Mouse (Mus musculus) CH12.LX (cell line): ENCODE results near the gene Slc44a5. TPM values are rescaled to one million over a fixed set of nuclear protein-coding genes. Genes with fewer than 3 reads are reported as not detected.

Experiments
- DNase-seq: peaks from one replicate; pipeline ENCODE4 v3.0.0-alpha.2; 2013; ENCODE audit errors: extremely low read depth
- H3K27ac ChIP-seq: 2 replicates; pipeline ENCODE4 v1.5.1; 2012; ENCODE audit warnings: low read depth, mild to moderate bottlenecking, control low read depth, moderate library complexity; ENCODE audit not compliant: insufficient read depth
- H3K27me3 ChIP-seq: replicated peaks from 2 replicates; pipeline ENCODE3; 2012; ENCODE audit warnings: inconsistent platforms
- H3K36me3 ChIP-seq, 2 experiments: replicated peaks in 1 of 2; 2 replicates each; pipeline versions ENCODE3 to v1.6.1; 2012; ENCODE audit warnings: inconsistent platforms in 1 of 2, low read length in 1 of 2, mild to moderate bottlenecking in 1 of 2, mixed read lengths in 1 of 2, moderate library complexity in 1 of 2; ENCODE audit not compliant: control insufficient read depth in 1 of 2, insufficient read depth in 1 of 2
- H3K4me1 ChIP-seq, 2 experiments: 2 replicates each; pipeline ENCODE4 v1.6.1; 2012; ENCODE audit warnings: inconsistent platforms in 1 of 2, moderate library complexity in 1 of 2; ENCODE audit not compliant: insufficient read depth in 2 of 2, control insufficient read depth in 1 of 2
- H3K4me2 ChIP-seq: 2 replicates; pipeline ENCODE4 v1.6.1; 2012; ENCODE audit warnings: low read depth, mild to moderate bottlenecking, control low read depth; ENCODE audit not compliant: poor library complexity, insufficient read depth, severe bottlenecking
- H3K4me3 ChIP-seq, 3 experiments: fragments of 150-350 bp in 1 of 3; sonication (generic) in 1 of 3; replicated peaks in 1 of 3; 2 replicates each; pipeline versions ENCODE3 to v1.5.1; 2011 to 2012; ENCODE audit warnings: low read depth in 2 of 3, low read length in 2 of 3, mild to moderate bottlenecking in 2 of 3, moderate library complexity in 2 of 3, control low read depth in 1 of 3, improper control_type of control experiment in 1 of 3, inconsistent platforms in 1 of 3, mixed read lengths in 1 of 3; ENCODE audit not compliant: poor library complexity in 1 of 3
- H3K79me2 ChIP-seq: replicated peaks from 2 replicates; pipeline ENCODE4 v1.6.1; 2012; ENCODE audit warnings: mild to moderate bottlenecking, moderate library complexity; ENCODE audit not compliant: control insufficient read depth, poor library complexity, insufficient read depth, severe bottlenecking; ENCODE audit errors: extremely low read depth
- H3K9ac ChIP-seq: 2 replicates; pipeline ENCODE4 v1.6.1; 2012; ENCODE audit warnings: low read depth, mild to moderate bottlenecking, control low read depth, moderate library complexity; ENCODE audit not compliant: insufficient read depth
- H3K9me3 ChIP-seq: replicated peaks from 2 replicates; pipeline ENCODE3; 2012; ENCODE audit warnings: low read length, inconsistent platforms, mixed read lengths
- BHLHE40 ChIP-seq: IDR thresholded peaks from 2 replicates; pipeline ENCODE4 v1.6.1; 2011; ENCODE audit warnings: mild to moderate bottlenecking, low read depth, low read length, improper control_type of control experiment
- E2F4 ChIP-seq: IDR thresholded peaks from 2 replicates; pipeline ENCODE4 v1.6.1; 2011; ENCODE audit warnings: low read depth, low read length, improper control_type of control experiment; ENCODE audit not compliant: insufficient replicate concordance
- HCFC1 ChIP-seq: IDR thresholded peaks from 2 replicates; pipeline ENCODE4 v1.6.1; 2012; ENCODE audit warnings: low read depth, mild to moderate bottlenecking, inconsistent platforms, low read length, improper control_type of control experiment
- PAX5 ChIP-seq: IDR thresholded peaks from 2 replicates; pipeline ENCODE4 v1.6.1; 2012; ENCODE audit warnings: low read length, inconsistent platforms, mixed read lengths
- POLR2A ChIP-seq: IDR thresholded peaks from 2 replicates; pipeline ENCODE4 v1.6.1; 2011; ENCODE audit warnings: low read depth, mild to moderate bottlenecking, improper control_type of control experiment, low read length
- POLR2AphosphoS2 ChIP-seq: IDR thresholded peaks from 2 replicates; pipeline ENCODE4 v1.6.1; 2011; ENCODE audit warnings: low read depth, low read length, improper control_type of control experiment
- RCOR1 ChIP-seq: conservative IDR thresholded peaks from 2 replicates; pipeline ENCODE4 v1.6.1; 2012; ENCODE audit warnings: low read depth, mild to moderate bottlenecking, inconsistent platforms, low read length, improper control_type of control experiment
- SMC3 ChIP-seq: IDR thresholded peaks from 2 replicates; pipeline ENCODE4 v1.6.1; 2011; ENCODE audit warnings: low read depth, low read length, improper control_type of control experiment
- TBP ChIP-seq: conservative IDR thresholded peaks from 2 replicates; pipeline ENCODE4 v1.6.1; 2011; ENCODE audit warnings: low read depth, low read length, improper control_type of control experiment
- UBTF ChIP-seq: IDR thresholded peaks from 2 replicates; pipeline ENCODE4 v1.6.1; 2012; ENCODE audit warnings: low read depth, mild to moderate bottlenecking, inconsistent platforms, low read length, improper control_type of control experiment, moderate library complexity
- ZC3H11A ChIP-seq: IDR thresholded peaks from 2 replicates; pipeline ENCODE4 v1.6.1; 2012; ENCODE audit warnings: low read depth, mild to moderate bottlenecking, inconsistent platforms, low read length, improper control_type of control experiment
- dilution Hi-C: fragments of 300-500 bp; cut with MboI; formaldehyde crosslinking; loops from 2 replicates; pipeline ENCODE4 v1.14.3; 2020; ENCODE audit warnings: low sequenced_read_pairs; ENCODE audit not compliant: extremely low pct_unique_long_range_greater_than_20kb, extremely low pct_ligation_motif_present
- in situ Hi-C: fragments of 300-500 bp; cut with MboI; formaldehyde crosslinking; loops from 3 replicates; pipeline ENCODE4 v1.14.3; 2019; ENCODE audit warnings: low sequenced_read_pairs, low pct_ligation_motif_present, low pct_unique_long_range_greater_than_20kb, mixed read lengths
- polyA plus RNA-seq: library from polyadenylated mRNA; unstranded; fragments of >175 nt; gene quantifications from 2 replicates; pipeline ENCODE4 v1.2.1, GENCODE M21; 2012; ENCODE audit warnings: low read depth; ENCODE audit not compliant: insufficient read length
- total RNA-seq, 2 experiments: library from RNA; depleted of rRNA; stranded (reverse); fragments of 300-350 nt in 1 of 2; fragments of >200 nt in 1 of 2; gene quantifications; 2 replicates each; pipeline ENCODE4 v1.2.3; 2012 to 2014

Gene Slc44a5
- total and polyA plus RNA-seq, 3 experiments: not detected

GRCm38 (mm10) chr3:154208479-154208878 lies 235.2 kb downstream of the Slc44a5 start:
- Histone ChIP-seq H3K27me3 (no peaks in the 10 kb centered on the region), H3K36me3 (no peaks in the 10 kb centered on the region), H3K4me1 (no peaks in the 10 kb centered on the region; a peak in 1 of 4 replicates), H3K4me2 (no peak overlapping the region), H3K27ac (no peak overlapping the region), H3K4me3 (no peak overlapping the region), H3K79me2 (no peaks in the 10 kb centered on the region), H3K9ac (no peak overlapping the region), H3K9me3 (no peaks in the 10 kb centered on the region)
- dilution Hi-C loops (no loop called here), in situ Hi-C loops (no loop called here)
- TF ChIP-seq HCFC1 (peak; percentile 51), TBP (no peak), SMC3 (no peak), BHLHE40 (no peak), UBTF (no peak)
- no peak for DNase-seq

DNA sequence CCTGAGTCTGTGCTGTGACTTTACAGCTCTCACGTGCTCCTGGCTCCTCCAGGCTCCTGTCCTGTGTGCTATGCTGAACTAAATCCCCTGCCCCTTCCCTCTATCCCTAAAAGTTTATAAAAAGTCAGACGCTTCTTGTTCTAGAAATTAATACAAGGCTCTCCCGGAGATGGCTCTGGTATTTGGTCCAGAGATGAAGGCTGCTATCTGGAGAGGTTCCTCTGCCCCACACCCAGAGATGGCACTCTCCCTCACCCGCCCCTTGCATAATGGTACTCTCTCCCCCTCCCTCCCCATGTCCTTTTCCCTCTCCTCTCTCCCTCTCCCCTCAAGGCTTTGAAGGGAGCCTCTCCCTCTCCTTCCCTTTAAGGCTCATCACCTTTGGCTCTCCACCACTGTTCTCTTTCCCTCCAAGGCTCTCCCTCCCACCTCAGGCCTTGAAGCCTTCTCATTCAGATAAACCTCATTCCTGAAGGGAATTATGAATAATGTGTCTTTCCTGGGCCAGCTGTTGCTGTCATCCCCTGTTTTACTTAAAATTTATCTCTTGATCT lies 236.0 kb downstream of the Slc44a5 start:
- no peak overlapping the region for H3K9ac ChIP-seq
- no peaks in the 10 kb centered on the region for H3K27me3 ChIP-seq
- in situ Hi-C loops: no loop called here
- DNase-seq: no peak
- H3K4me1 ChIP-seq: no peaks in the 10 kb centered on the region; a peak in 1 of 4 replicates
- H3K27ac ChIP-seq: no peak overlapping the region
- no peak overlapping the region for H3K4me3 ChIP-seq
- no peaks in the 10 kb centered on the region for H3K36me3 ChIP-seq
- no peak overlapping the region for H3K4me2 ChIP-seq
- H3K9me3 ChIP-seq: no peaks in the 10 kb centered on the region
- TF ChIP-seq ZC3H11A: no peak
- no peaks in the 10 kb centered on the region for H3K79me2 ChIP-seq
- dilution Hi-C loops: no loop called here

GRCm38 (mm10) chr3:154209776-154210430 lies 236.7 kb downstream of the Slc44a5 start:
- H3K79me2 ChIP-seq: no peaks in the 10 kb centered on the region
- dilution Hi-C loops: no loop called here
- H3K4me3 ChIP-seq: no peak overlapping the region
- TF ChIP-seq ZC3H11A: no peak
- TF ChIP-seq RCOR1: no peak
- no peak for TF ChIP-seq PAX5
- TF ChIP-seq TBP: no peak
- TF ChIP-seq POLR2AphosphoS2: no peak
- TF ChIP-seq POLR2A: no peak
- no peak for TF ChIP-seq SMC3
- no peak for TF ChIP-seq E2F4
- no peaks in the 10 kb centered on the region for H3K27me3 ChIP-seq
- DNase-seq: no peak
- no peaks in the 10 kb centered on the region; a peak in 1 of 4 replicates for H3K4me1 ChIP-seq
- no peaks in the 10 kb centered on the region for H3K9me3 ChIP-seq
- H3K36me3 ChIP-seq: no peaks in the 10 kb centered on the region
- H3K9ac ChIP-seq: no peak overlapping the region
- in situ Hi-C loops: no loop called here
- no peak overlapping the region for H3K27ac ChIP-seq
- no peak overlapping the region for H3K4me2 ChIP-seq
